Mouse (Mus musculus) frontal cortex, postnatal 36 days (tissue): ENCODE measurements around the gene Gm20509.
"Not testable (repeated sequence)": the region's sequence is repeated elsewhere in the genome, so short reads cannot be mapped to it uniquely, and the experiment has no call there.

ENCODE experiments used
- DNase-seq, 2 experiments: peaks; one replicate each; pipeline ENCODE4 v3.0.0; 2022; ENCODE audit warnings: low spot score in 2 of 2

The Gm20509 gene

DNA sequence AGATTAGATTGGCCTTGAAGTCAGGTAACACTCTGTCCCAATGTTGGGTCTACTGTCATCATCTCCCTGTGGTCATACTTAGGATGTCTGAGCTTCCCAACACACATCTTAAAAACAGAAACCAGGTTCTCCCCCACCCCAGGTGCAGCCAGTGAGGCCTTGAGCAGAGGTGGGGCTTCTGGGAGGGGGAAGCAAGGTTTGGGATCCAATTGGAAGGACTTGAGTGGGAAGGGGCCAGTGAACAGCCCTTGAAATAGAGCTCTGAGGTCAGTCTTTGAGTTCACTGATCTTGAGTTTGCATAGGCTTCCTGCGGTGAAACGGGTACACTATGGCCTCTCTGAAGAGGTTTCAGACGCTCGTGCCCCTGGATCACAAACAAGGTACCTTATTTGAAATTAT, at the start of gene Gm20509:
Gene Gm20509, plus strand, starts transcription at position 290 of the 400 bp plus-strand sequence.
- DNase-seq = no peak

DNA sequence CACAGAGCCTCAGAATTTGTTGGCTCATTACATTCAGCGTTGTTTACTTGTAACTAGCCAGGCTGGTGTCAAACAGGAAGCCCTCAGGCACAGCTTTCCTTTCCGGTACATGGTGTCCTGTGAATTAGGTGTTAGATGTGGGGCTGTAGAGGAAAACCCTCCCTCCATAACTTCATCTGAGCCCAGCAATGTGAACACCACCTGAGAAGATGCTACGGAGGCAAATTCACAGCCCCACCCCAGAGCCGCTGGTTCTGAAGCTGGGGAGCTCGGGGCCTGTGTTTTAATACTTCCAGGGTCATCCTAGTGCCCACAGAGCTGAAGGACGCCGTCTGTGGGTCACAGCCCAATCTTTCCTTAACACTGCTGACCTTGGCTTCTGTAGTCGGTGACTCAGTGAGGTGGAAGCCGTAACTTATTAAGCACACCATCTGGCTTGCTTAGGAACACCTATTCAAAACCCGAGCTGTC, 46.8 kb upstream of the Gm20509 start:
- no peak for DNase-seq

- no peak for DNase-seq
Measured at GRCm38 (mm10) chr9:73059224-73059623, 43.0 kb upstream of the Gm20509 start.

GRCm38 (mm10) chr9:73063621-73064290, 38.5 kb upstream of the Gm20509 start:
- no peak for DNase-seq

GRCm38 (mm10) chr9:73067086-73067485, 35.2 kb upstream of the Gm20509 start:
- no peak for DNase-seq

DNA sequence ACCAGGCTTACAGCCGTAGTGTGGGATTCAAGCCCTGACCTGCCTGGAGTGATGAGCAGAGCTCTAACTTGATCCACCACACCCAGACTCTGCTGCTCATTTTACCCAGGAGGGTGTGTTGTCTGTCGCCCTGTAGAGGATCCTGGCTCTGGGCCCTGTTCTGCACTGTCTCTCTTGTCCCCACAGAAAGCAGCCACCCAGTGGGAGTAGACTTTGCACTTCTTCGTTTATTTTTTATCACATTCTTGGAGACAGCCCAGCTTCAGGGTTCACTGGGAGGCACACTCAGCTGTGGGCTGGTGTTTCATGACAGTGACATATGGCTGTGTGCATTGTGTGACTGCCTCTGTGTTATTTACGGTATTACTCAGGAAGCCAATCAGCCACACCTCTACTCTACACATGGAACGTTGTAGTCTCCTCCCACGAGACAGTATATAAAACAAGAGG, 34.0 kb upstream of the Gm20509 start:
- DNase-seq = peak; percentile 70 to 79

- DNase-seq = no peak
Measured at GRCm38 (mm10) chr9:73068688-73069087, 33.6 kb upstream of the Gm20509 start.

GRCm38 (mm10) chr9:73070971-73071659, 31.2 kb upstream of the Gm20509 start:
- DNase-seq = peak; percentile 15 to 23

GRCm38 (mm10) chr9:73072426-73072825, 29.8 kb upstream of the Gm20509 start:
- no peak for DNase-seq

GRCm38 (mm10) chr9:73073169-73073568, 29.1 kb upstream of the Gm20509 start:
- DNase-seq = no peak

- DNase-seq = not testable (repeated sequence)
Measured at GRCm38 (mm10) chr9:73079349-73079748, 22.9 kb upstream of the Gm20509 start.

- DNase-seq = no peak
Measured at GRCm38 (mm10) chr9:73079801-73080325, 22.4 kb upstream of the Gm20509 start.

- DNase-seq = no peak
Measured at GRCm38 (mm10) chr9:73082291-73083000, 19.8 kb upstream of the Gm20509 start.

- DNase-seq = no peak
Measured at GRCm38 (mm10) chr9:73083956-73084355, 18.3 kb upstream of the Gm20509 start.

DNA sequence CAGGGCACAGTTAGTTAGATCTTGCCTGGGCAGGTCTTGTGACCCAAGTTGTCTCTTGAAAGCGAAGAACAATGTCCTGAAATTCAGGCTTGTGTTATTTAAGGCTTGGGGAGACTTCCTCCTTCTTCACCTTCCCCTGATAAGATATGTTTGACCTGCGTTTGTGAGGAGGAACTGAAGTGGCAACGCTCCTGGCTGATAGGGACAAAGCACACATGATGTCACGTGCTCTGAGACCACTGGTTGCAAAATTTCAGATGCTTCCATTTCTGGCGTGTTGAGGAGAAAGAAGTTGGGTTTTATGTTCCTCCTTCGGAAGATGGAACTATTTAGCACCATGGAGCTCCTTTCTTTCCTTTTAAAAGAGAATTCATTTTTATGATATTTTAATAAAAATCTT, 16.4 kb upstream of the Gm20509 start:
- DNase-seq = no peak

DNA sequence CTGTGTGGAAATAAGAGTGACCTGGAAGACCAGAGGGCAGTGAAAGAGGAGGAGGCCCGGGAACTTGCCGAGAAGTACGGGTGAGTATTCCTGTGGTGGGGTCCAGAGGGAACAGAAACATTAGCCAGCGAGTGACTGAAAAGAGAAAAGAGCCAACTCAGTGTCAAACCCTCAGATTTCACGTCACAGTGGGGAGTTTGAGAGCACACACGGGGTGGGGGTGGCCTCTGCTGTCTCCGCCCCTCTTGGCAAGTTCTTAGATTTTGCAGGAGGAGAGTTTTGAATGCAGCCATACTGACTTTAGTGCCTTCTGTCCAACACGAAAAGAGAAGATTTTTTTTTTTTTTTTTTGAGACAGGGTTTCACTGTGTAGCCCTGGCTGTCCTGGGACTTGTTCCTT, 15.1 kb upstream of the Gm20509 start:
- no peak for DNase-seq

DNA sequence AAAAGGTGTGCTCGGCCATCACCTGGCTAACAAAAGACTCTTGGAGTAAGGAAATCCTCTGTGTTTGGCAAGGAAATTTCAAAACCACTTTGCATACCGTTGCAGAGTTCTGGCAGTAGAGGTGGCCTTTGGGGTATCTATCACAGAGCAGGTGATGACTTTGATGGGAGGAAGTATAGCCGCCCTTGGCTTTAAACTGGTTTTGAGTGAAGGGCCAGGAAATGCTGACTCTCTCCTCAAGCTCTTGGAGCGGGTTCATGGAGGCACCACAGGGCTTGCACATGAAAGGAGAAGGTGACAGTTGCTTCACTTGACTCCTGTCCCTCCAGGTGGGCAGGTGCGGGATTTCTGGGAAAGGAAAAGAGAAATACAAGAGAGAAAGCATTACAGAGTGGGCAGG, 14.7 kb upstream of the Gm20509 start:
- DNase-seq = no peak

GRCm38 (mm10) chr9:73089222-73089920, 12.9 kb upstream of the Gm20509 start:
- no peak for DNase-seq

DNA sequence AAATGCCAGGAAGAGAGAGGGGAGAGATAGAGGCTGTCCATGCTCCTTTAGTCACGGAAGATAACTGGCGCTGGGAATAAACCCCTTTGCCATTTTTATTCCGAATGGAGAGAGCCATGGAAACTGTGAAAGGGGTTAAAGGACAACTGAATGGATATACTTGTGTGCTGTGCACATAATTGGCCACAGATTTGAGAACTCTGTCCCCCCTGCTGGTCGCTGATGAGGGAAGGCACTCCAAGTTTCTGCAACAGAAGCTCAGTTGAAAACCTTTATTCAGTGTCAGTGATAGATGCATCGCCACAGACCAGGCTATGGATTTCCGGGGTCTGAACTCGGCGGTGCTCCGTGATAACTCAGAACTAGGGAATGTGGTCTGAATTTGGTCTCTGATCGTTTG, 12.1 kb upstream of the Gm20509 start:
- DNase-seq = no peak

DNA sequence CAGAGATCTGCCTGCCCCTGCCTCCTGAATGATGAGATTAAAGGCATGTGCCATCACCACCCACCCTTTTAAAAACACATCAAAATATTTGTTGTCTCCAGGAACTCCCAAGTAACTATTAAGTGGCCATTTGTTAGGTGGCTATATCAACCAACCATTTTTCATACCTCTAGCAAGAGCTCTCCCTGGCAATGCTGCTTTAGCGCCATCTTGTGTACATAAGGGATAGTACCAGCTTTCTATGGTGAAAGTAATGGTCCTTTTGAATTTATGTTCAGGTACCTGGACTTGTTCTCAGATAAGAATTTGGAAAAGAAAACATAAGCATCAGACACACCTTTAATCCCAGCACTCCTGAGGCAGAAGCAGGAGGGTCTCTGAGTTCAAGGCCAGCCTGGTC, 10.5 kb upstream of the Gm20509 start:
- DNase-seq = peak in 1 of 2 experiments; percentile 48

DNA sequence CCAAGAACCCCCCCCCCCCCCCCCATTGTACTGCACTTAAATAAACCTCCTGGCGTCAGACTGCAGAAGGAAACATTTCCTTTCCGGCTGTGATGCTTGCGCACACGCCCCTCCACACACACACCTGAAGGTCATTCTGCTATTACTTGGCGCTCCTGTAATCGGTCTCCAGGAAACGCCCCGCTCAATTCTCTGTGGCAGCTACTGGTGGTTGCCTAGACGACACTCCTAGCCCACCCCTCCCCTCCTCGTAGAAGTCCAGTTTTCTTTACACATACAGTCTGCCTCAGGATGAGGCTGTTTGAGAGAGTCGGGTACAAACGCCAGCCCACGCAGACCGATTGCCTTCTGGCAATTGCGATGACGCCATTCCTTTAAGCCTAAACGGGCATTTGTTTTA, 7.7 kb upstream of the Gm20509 start:
- peak in 1 of 2 experiments; percentile 8 for DNase-seq

DNA sequence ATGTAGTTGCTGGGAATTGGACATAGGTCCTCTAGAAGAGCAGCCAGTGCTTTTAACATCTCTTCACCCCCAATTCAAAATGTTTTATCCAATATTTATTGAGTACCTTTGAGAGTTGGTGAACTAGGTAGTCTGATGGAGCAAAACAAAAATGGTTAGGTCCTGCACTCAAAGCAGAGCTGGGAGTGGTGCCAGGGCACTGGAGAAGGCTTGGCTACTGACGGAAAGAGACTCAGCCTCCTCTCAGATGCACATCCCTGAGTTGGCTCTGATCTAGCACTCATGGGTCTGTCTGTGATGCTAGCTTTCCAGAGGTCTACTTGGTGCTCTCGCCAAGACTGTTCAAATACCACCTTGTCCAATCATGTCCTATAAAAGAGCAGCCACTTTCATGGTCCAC, 4.4 kb upstream of the Gm20509 start:
- no peak for DNase-seq
